Mouse (Mus musculus): ENCODE results near the gene Ccnl1.

- TF ChIP-seq CTCF (IDR thresholded peaks at IDR 0.05; ENCODE audit: low read depth, low read length) (no peak), POLR2A (IDR thresholded peaks at IDR 0.05; ENCODE audit: borderline replicate concordance, low read depth, low read length) (no peak)
These were observed 7.7 kb downstream of the Ccnl1 start for GRCm38 (mm10) chr3:65950304-65950703.
